Mouse (Mus musculus) olfactory bulb, adult 2 months (tissue): ENCODE results near the gene Amz2.

ENCODE experiments used
- CTCF ChIP-seq: fragments of 200-500 bp; IDR thresholded peaks from 2 replicates; pipeline ENCODE4 v1.5.1; 2012; ENCODE audit warnings: low read depth, mild to moderate bottlenecking, low read length, moderate library complexity; ENCODE audit not compliant: insufficient read depth
- POLR2A ChIP-seq: fragments of 200-500 bp; IDR thresholded peaks from 2 replicates; pipeline ENCODE4 v1.6.1; 2012; ENCODE audit warnings: mild to moderate bottlenecking, low read depth, low read length, moderate library complexity; ENCODE audit not compliant: insufficient read depth

DNA sequence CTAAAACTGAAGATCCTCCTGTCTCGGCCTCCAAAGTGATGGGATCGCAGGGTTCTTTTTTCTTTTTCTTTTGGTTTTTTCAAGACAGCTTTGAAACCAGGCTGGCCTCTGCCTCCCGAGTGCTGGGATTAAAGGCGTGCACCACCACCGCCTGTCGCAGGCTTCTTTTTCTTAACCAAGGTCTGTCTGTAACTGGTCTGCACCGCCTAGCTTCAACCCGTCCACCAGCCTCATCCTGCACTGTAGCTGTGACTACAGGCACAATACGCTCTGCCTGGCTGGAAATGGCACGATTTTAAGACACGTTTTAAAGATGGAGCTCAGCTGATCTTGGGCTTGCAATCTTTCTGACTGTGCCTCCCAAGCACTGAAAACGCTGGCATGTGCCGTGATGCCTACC, 49.1 kb downstream of the Amz2 start:
- no peak for TF ChIP-seq CTCF
- no peak for TF ChIP-seq POLR2A
